In the genomic region with DNA sequence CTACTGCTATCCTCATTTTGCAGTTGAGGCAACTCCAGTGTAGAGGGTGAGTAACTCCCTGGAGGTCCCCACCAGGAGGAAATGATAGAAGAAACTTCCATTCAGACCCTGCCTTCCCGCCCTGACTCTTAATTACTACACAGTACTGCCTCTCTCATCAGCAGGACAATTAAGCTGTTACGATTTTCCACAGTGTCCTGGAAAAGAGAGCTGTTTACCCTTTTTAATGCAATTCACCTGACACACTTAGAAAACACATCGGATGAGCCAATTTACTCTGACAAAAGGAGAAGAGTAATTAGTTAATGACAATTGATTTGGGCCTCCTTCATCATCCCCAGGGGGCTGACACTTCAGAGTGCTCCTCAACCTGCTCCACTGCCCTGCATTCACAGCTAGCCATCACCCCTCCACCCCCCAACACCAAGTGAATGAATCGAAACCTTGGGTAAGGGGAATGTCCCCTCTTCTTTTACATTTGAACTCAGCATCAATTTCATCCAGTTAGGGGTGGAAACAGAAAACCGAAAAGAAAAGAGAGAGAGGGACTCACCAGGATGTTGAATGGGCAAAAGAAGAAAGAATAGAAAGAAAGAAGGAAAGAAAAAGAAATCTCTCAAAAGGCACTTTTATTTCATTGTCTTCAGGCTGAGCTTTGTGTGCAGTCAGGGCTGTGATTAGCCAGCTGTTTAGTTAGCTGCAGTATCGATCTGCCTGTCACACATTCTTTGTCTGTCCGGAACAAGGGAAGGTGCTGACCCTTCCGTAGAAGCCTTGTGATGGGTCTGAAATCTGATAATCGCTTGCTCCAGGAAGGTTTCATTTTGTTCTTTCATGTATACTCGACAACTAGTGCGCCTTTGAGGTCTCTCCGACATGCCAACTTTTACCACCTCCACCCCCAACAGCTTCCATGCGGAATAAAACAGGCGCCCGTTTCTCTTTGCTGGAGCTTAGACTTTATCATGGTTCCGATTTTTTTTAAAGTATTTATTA, we compare ENCODE assay signal across 7 mouse cellular contexts.
DNase-seq lines count a peak whose midpoint lies in the region; ATAC-seq and TF ChIP-seq lines count a peak whose summit lies in the region.

No protein-coding gene starts in this region.

- no peak for TF ChIP-seq POLR2A in liver, adult 2 months (IDR thresholded peaks at IDR 0.05; ENCODE audit: extremely low read depth, insufficient read depth, low read length)
- no peak for TF ChIP-seq POLR2A in cerebellum, adult 2 months (IDR thresholded peaks at IDR 0.05; ENCODE audit: borderline replicate concordance, insufficient read depth, low read length)

- H3K9ac ChIP-seq in liver, adult 2 months (ENCODE audit: low read depth, low read length) = no peak overlapping the region
- peak overlapping the region; percentile 37; the same call in 1 of the 2 replicates for H3K9ac ChIP-seq in forebrain, embryonic 13.5 days
- H3K9ac ChIP-seq in liver, embryonic 12.5 days = no peak overlapping the region
- H3K9ac ChIP-seq in stomach, embryonic 16.5 days (ENCODE audit: low read length) = peak overlapping the region; percentile 6; the same call in 1 of the 2 replicates

- 14% methylated on average over 16 of the region's 16 CpGs for WGBS in liver, adult 2 months
- WGBS in forebrain, embryonic 13.5 days = 2% methylated on average over 16 of the region's 16 CpGs
- WGBS in liver, embryonic 12.5 days (ENCODE audit: insufficient replicate concordance) = 31% methylated on average over 16 of the region's 16 CpGs
- 18% methylated on average over 16 of the region's 16 CpGs for WGBS in stomach, embryonic 16.5 days
- 14% methylated on average over 16 of the region's 16 CpGs for WGBS in cerebellum, adult 2 months

- H3K4me1 ChIP-seq in liver, adult 2 months (ENCODE audit: control insufficient read depth, insufficient read depth, low read length) = 0 out of 2 replicates have a peak, but pooled peaks cover 2% of the 10 kb centered on the region
- peaks cover 23% of the 10 kb centered on the region for H3K4me1 ChIP-seq in forebrain, embryonic 13.5 days
- no peaks in the 10 kb centered on the region for H3K4me1 ChIP-seq in liver, embryonic 12.5 days
- H3K4me1 ChIP-seq in stomach, embryonic 16.5 days (ENCODE audit: control insufficient read depth, insufficient read depth, low read length) = no peaks in the 10 kb centered on the region
- H3K4me1 ChIP-seq in cerebellum, adult 2 months (ENCODE audit: control insufficient read depth, insufficient read depth, low read length) = no peaks in the 10 kb centered on the region; the same call in 1 of the 2 replicates

- no peaks in the 10 kb centered on the region for H3K36me3 ChIP-seq in liver, adult 2 months (ENCODE audit: control insufficient read depth, insufficient read depth, low read length)
- no peaks in the 10 kb centered on the region for H3K36me3 ChIP-seq in forebrain, embryonic 13.5 days (ENCODE audit: poor library complexity, severe bottlenecking)
- no peaks in the 10 kb centered on the region for H3K36me3 ChIP-seq in liver, embryonic 12.5 days
- no peaks in the 10 kb centered on the region for H3K36me3 ChIP-seq in stomach, embryonic 16.5 days (ENCODE audit: control insufficient read depth, insufficient read depth, low read length)

- peak; percentile 17 for DNase-seq in liver, adult 2 months (ENCODE audit: extremely low read depth, low read depth, low spot score)
- DNase-seq in liver = no peak
- no peak for DNase-seq in cerebellum, adult 2 months
- DNase-seq in cerebellum, adult 11-12 months = no peak

- no peak for TF ChIP-seq CTCF in liver, adult 2 months (IDR thresholded peaks at IDR 0.05; ENCODE audit: low read depth, low read length)
- TF ChIP-seq CTCF in cerebellum, adult 2 months (IDR thresholded peaks at IDR 0.05; ENCODE audit: borderline replicate concordance, insufficient read depth, low read depth, low read length) = no peak

- H3K27ac ChIP-seq in liver, adult 2 months (replicated peaks; ENCODE audit: insufficient read depth, low read depth, low read length) = no peak overlapping the region
- peak overlapping the region; percentile 19; the same call in 1 of the 2 replicates for H3K27ac ChIP-seq in forebrain, embryonic 13.5 days
- no peak overlapping the region for H3K27ac ChIP-seq in liver, embryonic 12.5 days
- H3K27ac ChIP-seq in stomach, embryonic 16.5 days (ENCODE audit: low read length) = no peak overlapping the region
- H3K27ac ChIP-seq in cerebellum, adult 2 months (ENCODE audit: insufficient read depth, low read length) = no peak overlapping the region

- H3K27me3 ChIP-seq in liver, adult 2 months (ENCODE audit: control insufficient read depth, insufficient read depth, low read length) = no peaks in the 10 kb centered on the region; the same call in 1 of the 2 replicates
- H3K27me3 ChIP-seq in forebrain, embryonic 13.5 days = peaks cover 63% of the 10 kb centered on the region
- H3K27me3 ChIP-seq in liver, embryonic 12.5 days (replicated peaks) = no peaks in the 10 kb centered on the region
- no peaks in the 10 kb centered on the region for H3K27me3 ChIP-seq in stomach, embryonic 16.5 days (ENCODE audit: control insufficient read depth, insufficient read depth, low read length)
- no peaks in the 10 kb centered on the region; the same call in 1 of the 2 replicates for H3K27me3 ChIP-seq in cerebellum, adult 2 months (ENCODE audit: control insufficient read depth, insufficient read depth, low read length)

- peak overlapping the region; percentile 62 for H3K4me2 ChIP-seq in forebrain, embryonic 13.5 days
- H3K4me2 ChIP-seq in liver, embryonic 12.5 days = peak overlapping the region; percentile 41
- peak overlapping the region; percentile 44 for H3K4me2 ChIP-seq in stomach, embryonic 16.5 days (ENCODE audit: low read depth, low read length)

- peak; percentile 81 for ATAC-seq in forebrain, embryonic 13.5 days
- ATAC-seq in liver, embryonic 12.5 days = no peak
- ATAC-seq in stomach, embryonic 16.5 days (ENCODE audit: insufficient read depth, low FRiP score) = no peak

- H3K4me3 ChIP-seq in liver, adult 2 months (ENCODE audit: insufficient read depth, low read depth, low read length) = no peak overlapping the region
- peak overlapping the region; percentile 30 for H3K4me3 ChIP-seq in forebrain, embryonic 13.5 days
- no peak overlapping the region for H3K4me3 ChIP-seq in liver, embryonic 12.5 days
- H3K4me3 ChIP-seq in stomach, embryonic 16.5 days (replicated peaks; ENCODE audit: low read length) = peak overlapping the region; percentile 28
- H3K4me3 ChIP-seq in cerebellum, adult 2 months (replicated peaks; ENCODE audit: insufficient read depth, low read depth, low read length) = no peak overlapping the region

- H3K9me3 ChIP-seq in forebrain, embryonic 13.5 days (replicated peaks) = no peaks in the 10 kb centered on the region
- no peaks in the 10 kb centered on the region for H3K9me3 ChIP-seq in liver, embryonic 12.5 days (replicated peaks)
- no peaks in the 10 kb centered on the region for H3K9me3 ChIP-seq in stomach, embryonic 16.5 days (replicated peaks; ENCODE audit: control insufficient read depth, low read length)

- H3K79me2 ChIP-seq in liver, adult 2 months (ENCODE audit: control insufficient read depth, insufficient read depth, low read length) = no peaks in the 10 kb centered on the region

Comparison
In these comparisons a context has a peak if more than half of its experiments do, and no peak if none do; other contexts are left out.
1. H3K4me3 ChIP-seq: peak in forebrain, embryonic 13.5 days (single experiment) and stomach, embryonic 16.5 days (single experiment); none in liver, adult 2 months (single experiment), liver, embryonic 12.5 days (single experiment) and cerebellum, adult 2 months (single experiment).
2. H3K9ac ChIP-seq: peak in forebrain, embryonic 13.5 days (single experiment) and stomach, embryonic 16.5 days (single experiment); none in liver, adult 2 months (single experiment) and liver, embryonic 12.5 days (single experiment).
3. Peak in every context shown above with its lines, with median percentiles within 50 percentile points of each other: H3K4me2 ChIP-seq.